Mouse (Mus musculus) CH12.LX (cell line): ENCODE measurements around the gene Calr.

ENCODE experiments used
- EP300 ChIP-seq: IDR thresholded peaks from 2 replicates; pipeline ENCODE4 v1.6.1; 2011; ENCODE audit warnings: low read length, improper control_type of control experiment
- MEF2A ChIP-seq: IDR thresholded peaks from 2 replicates; pipeline ENCODE4 v1.6.1; 2014; ENCODE audit warnings: low read depth, mild to moderate bottlenecking, inconsistent platforms, low read length, improper control_type of control experiment, borderline replicate concordance
- UBTF ChIP-seq: IDR thresholded peaks from 2 replicates; pipeline ENCODE4 v1.6.1; 2012; ENCODE audit warnings: low read depth, mild to moderate bottlenecking, inconsistent platforms, low read length, improper control_type of control experiment, moderate library complexity

DNA sequence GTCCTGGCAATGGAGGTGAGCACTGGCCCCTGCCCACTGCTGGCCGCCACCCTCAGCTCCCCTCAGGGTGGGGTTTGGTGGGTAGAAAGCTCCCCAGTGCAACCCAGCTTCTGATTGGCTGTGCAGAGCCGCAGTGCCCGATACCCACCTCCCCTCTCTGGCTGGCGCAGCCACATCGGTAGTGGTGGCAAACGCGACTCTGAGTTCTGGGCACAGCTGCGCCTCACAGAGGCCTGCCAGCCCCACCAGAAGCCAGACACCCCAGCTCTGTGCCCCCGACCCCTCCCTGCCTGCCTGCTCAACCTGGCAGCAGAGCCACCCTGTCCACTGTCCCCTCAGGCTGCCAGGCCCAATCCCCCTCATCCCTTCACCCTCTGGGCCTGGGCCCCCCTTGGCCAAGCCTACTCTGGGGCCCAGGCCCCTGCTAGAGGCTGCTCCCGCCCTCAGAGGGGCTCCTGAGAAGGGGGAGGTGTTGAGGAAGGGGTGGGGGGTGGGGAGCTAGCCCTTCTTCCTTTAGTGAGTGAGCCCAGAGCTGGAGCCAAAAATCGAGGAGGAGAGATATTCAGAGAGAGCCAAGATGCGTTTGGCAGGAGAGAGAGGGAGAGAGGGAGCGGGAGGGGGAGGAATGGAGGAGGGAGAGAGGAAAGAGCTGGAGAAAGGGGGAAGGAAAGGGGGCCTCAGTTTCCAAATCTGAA is 52.8 kb downstream of the Calr start:
- TF ChIP-seq UBTF (no peak), EP300 (no peak), MEF2A (no peak)
